Mouse (Mus musculus): Measurements from ENCODE around the gene Grin3b. TPM values are rescaled to one million over a fixed set of nuclear protein-coding genes. Genes with fewer than 3 reads are reported as not detected.
A peak's percentile ranks its signal among the peaks of the same experiment; 100 is the strongest.

Grin3b gene
- polyA plus RNA-seq, 1 experiment from 2014 or later, result 0.36 TPM

DNA sequence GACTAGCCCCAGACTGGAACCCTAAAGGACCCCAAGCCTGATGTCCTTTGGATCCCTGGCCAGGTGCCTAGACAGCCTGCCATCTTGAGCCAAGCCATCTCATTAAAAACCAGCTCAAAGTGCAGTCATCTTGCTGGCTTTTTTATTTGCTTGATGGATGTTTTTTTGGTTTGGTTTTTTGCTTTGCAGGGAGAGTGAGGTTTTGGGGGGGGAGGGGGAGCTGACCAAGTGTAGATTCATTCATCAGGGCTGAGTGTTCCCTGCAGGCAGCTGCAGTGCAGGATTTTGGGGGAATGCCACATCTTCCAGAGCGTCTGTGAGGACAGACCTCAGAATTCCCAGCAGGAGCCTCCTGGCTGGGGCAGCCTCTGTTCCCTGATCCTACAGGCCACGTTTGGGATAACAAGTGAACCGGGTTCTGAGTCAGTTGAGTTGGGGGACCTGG lies 1.4 kb upstream of the Grin3b start:
- peaks cover 6% of the 10 kb centered on the region; the same call in 1 of the 2 replicates for H3K27me3 ChIP-seq (ENCODE audit: control insufficient read depth, insufficient read depth, low read length)
- ATAC-seq (ENCODE audit: insufficient number of reproducible peaks, insufficient read depth, low FRiP score, low read depth), result no peak
- peaks cover 3% of the 10 kb centered on the region; the same call in 1 of the 2 replicates for H3K4me1 ChIP-seq (ENCODE audit: control insufficient read depth, insufficient read depth, low read length)
- H3K9me3 ChIP-seq (ENCODE audit: control insufficient read depth, low read depth, low read length), result no peaks in the 10 kb centered on the region
- no peak overlapping the region for H3K4me3 ChIP-seq (ENCODE audit: low read depth, low read length)
- peaks cover 40% of the 10 kb centered on the region for H3K36me3 ChIP-seq (ENCODE audit: control insufficient read depth, insufficient read depth, low read length)
- H3K4me2 ChIP-seq (replicated peaks; ENCODE audit: low read depth, low read length), result no peak overlapping the region
- H3K9ac ChIP-seq (replicated peaks; ENCODE audit: low read depth, low read length), result no peak overlapping the region
- WGBS, result 13% methylated on average over 3 of the region's 3 CpGs
- H3K27ac ChIP-seq (ENCODE audit: low read length), result no peak overlapping the region

DNA sequence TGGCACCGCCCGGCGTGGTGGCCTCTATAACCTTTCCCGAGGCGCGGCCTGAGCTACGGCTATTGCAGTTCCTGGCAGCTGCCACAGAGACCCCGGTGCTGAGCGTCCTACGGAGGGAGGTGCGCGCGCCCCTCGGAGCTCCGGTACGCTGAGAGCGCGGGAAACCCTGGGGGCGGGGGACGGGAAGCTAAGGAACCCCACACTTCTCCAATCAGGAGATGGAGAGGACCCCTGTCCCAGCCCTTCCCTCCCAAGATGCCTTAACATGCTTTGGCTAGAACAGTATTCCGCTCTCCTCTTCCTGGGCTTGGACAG lies 625 bp downstream of the Grin3b start:
- peak overlapping the region; percentile 42 for H3K9ac ChIP-seq (replicated peaks; ENCODE audit: low read depth, low read length)
- H3K9me3 ChIP-seq (ENCODE audit: control insufficient read depth, low read depth, low read length), result 0 out of 2 replicates have a peak, but pooled peaks cover 2% of the 10 kb centered on the region
- H3K36me3 ChIP-seq (ENCODE audit: control insufficient read depth, insufficient read depth, low read length), result peaks cover 27% of the 10 kb centered on the region
- ATAC-seq (ENCODE audit: insufficient number of reproducible peaks, insufficient read depth, low FRiP score, low read depth), result peak; percentile 3; the same call in 1 of the 2 replicates
- peak overlapping the region; percentile 92 for H3K4me2 ChIP-seq (replicated peaks; ENCODE audit: low read depth, low read length)
- H3K27ac ChIP-seq (ENCODE audit: low read length), result no peak overlapping the region
- peak overlapping the region; percentile 43 for H3K4me3 ChIP-seq (ENCODE audit: low read depth, low read length)
- peaks cover 6% of the 10 kb centered on the region; the same call in 1 of the 2 replicates for H3K27me3 ChIP-seq (ENCODE audit: control insufficient read depth, insufficient read depth, low read length)
- 2% methylated on average over 21 of the region's 21 CpGs for WGBS
- peaks cover 3% of the 10 kb centered on the region; the same call in 1 of the 2 replicates for H3K4me1 ChIP-seq (ENCODE audit: control insufficient read depth, insufficient read depth, low read length)

DNA sequence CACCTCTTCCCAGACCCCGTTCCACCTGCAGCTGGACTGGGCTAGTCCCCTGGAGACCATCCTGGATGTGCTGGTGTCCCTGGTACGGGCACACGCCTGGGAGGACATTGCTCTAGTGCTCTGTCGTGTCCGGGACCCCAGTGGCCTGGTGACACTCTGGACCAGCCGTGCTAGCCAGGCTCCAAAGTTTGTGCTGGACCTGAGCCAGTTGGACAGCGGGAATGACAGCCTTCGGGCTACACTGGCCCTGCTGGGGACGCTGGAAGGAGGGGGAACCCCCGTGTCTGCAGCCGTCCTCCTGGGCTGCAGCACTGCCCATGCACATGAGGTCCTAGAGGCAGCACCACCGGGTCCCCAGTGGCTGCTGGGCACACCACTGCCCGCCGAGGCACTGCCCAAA lies 2.3 kb downstream of the Grin3b start:
- peaks cover 4% of the 10 kb centered on the region; the same call in 1 of the 2 replicates for H3K9me3 ChIP-seq (ENCODE audit: control insufficient read depth, low read depth, low read length)
- no peak overlapping the region for H3K4me3 ChIP-seq (ENCODE audit: low read depth, low read length)
- peaks cover 3% of the 10 kb centered on the region; the same call in 1 of the 2 replicates for H3K4me1 ChIP-seq (ENCODE audit: control insufficient read depth, insufficient read depth, low read length)
- H3K27me3 ChIP-seq (ENCODE audit: control insufficient read depth, insufficient read depth, low read length), result peaks cover 6% of the 10 kb centered on the region; the same call in 1 of the 2 replicates
- H3K36me3 ChIP-seq (ENCODE audit: control insufficient read depth, insufficient read depth, low read length), result peaks cover 27% of the 10 kb centered on the region
- no peak for ATAC-seq (ENCODE audit: insufficient number of reproducible peaks, insufficient read depth, low FRiP score, low read depth)
- no peak overlapping the region for H3K27ac ChIP-seq (ENCODE audit: low read length)
- no peak overlapping the region for H3K4me2 ChIP-seq (replicated peaks; ENCODE audit: low read depth, low read length)
- 72% methylated on average over 14 of the region's 14 CpGs for WGBS
- no peak overlapping the region for H3K9ac ChIP-seq (replicated peaks; ENCODE audit: low read depth, low read length)

DNA sequence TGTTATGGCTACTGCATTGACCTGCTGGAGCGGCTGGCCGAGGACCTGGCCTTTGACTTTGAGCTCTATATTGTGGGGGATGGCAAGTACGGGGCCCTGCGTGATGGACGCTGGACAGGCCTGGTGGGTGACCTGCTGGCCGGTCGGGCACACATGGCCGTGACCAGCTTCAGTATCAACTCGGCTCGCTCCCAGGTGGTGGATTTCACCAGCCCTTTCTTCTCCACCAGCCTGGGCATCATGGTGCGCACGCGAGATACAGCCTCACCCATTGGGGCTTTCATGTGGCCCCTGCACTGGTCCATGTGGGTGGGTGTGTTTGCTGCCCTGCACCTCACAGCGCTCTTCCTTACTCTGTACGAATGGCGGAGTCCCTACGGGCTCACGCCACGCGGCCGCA lies 3.6 kb downstream of the Grin3b start:
- Histone ChIP-seq H3K27me3 (ENCODE audit: control insufficient read depth, insufficient read depth, low read length) (peaks cover 6% of the 10 kb centered on the region; the same call in 1 of the 2 replicates), H3K36me3 (ENCODE audit: control insufficient read depth, insufficient read depth, low read length) (peaks cover 36% of the 10 kb centered on the region), H3K4me1 (ENCODE audit: control insufficient read depth, insufficient read depth, low read length) (peaks cover 3% of the 10 kb centered on the region; the same call in 1 of the 2 replicates), H3K9ac (replicated peaks; ENCODE audit: low read depth, low read length) (no peak overlapping the region), H3K4me2 (replicated peaks; ENCODE audit: low read depth, low read length) (no peak overlapping the region), H3K9me3 (ENCODE audit: control insufficient read depth, low read depth, low read length) (peaks cover 4% of the 10 kb centered on the region; the same call in 1 of the 2 replicates), H3K4me3 (ENCODE audit: low read depth, low read length) (no peak overlapping the region), H3K27ac (ENCODE audit: low read length) (no peak overlapping the region)
- 90% methylated on average over 21 of the region's 21 CpGs for WGBS
- no peak for ATAC-seq (ENCODE audit: insufficient number of reproducible peaks, insufficient read depth, low FRiP score, low read depth)

DNA sequence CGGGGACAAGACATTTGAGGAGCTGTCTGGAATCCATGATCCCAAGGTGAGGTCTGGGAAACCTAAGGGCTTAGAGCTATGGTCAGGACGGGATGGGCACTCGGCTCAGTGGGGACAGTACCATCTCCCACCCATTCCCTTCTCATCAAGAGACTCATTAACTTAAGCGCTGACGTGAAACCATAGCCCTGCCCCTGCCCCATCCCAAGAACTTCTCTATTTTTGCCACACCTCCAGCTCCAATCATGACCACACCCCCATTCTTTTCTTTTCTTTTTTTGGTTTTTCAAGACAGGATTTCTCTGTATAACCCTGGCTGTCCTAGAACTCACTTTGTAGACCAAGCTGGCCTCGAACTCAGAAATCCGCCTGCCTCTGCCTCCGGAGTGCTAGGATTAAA lies 4.2 kb downstream of the Grin3b start:
- Histone ChIP-seq H3K9me3 (ENCODE audit: control insufficient read depth, low read depth, low read length) (peaks cover 4% of the 10 kb centered on the region; the same call in 1 of the 2 replicates), H3K4me1 (ENCODE audit: control insufficient read depth, insufficient read depth, low read length) (0 out of 2 replicates have a peak, but pooled peaks cover 3% of the 10 kb centered on the region), H3K36me3 (ENCODE audit: control insufficient read depth, insufficient read depth, low read length) (peaks cover 40% of the 10 kb centered on the region), H3K9ac (replicated peaks; ENCODE audit: low read depth, low read length) (no peak overlapping the region), H3K27me3 (ENCODE audit: control insufficient read depth, insufficient read depth, low read length) (peaks cover 6% of the 10 kb centered on the region; the same call in 1 of the 2 replicates), H3K4me2 (replicated peaks; ENCODE audit: low read depth, low read length) (no peak overlapping the region), H3K4me3 (ENCODE audit: low read depth, low read length) (no peak overlapping the region), H3K27ac (ENCODE audit: low read length) (no peak overlapping the region)
- 86% methylated on average over 8 of the region's 8 CpGs for WGBS
- no peak for ATAC-seq (ENCODE audit: insufficient number of reproducible peaks, insufficient read depth, low FRiP score, low read depth)

DNA sequence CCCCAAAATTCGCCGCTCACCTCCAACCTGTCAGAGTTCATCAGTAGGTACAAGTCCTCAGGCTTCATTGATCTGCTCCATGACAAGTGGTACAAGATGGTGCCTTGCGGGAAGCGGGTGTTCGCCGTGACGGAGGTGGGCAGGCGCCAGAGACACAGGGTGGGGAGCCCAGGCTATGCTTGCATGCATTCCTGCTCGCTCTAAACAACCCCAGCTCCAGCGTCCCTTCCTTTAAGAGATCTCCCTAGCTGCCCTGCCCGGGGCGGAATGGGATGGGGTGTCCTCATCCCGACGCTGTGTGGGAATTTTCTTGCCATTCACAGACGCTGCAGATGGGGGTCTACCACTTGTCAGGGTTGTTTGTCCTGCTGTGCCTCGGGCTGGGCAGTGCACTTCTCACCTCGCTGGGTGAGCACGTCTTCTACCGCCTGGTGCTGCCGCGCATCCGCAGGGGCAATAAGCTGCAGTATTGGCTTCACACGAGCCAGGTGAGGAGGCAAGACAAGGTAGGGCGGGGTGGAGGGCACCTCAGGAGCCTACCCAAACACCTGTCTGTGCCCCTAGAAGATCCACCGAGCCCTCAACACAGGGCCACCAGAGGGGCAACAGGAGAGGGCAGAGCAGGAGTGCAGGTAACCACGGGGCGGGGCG lies 5.7 kb downstream of the Grin3b start:
- WGBS, result 85% methylated on average over 28 of the region's 28 CpGs

DNA sequence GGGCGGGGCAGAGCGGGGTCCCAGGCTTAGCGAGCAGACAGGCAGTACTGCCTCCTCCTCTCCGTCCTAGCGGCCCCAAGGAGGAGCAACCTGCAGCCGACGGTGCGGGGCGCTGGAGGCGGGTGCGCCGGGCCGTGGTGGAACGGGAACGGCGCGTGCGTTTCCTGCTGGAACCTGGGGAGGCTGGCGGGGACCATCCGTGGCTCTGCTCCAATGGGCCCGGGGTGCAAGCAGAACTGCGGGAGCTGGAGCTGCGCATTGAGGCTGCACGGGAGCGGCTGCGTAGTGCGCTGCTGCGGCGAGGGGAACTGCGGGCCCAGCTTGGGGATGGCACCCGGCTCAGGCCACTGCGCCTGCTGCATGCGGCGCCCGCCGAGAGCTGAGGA lies 6.2 kb downstream of the Grin3b start:
- Histone ChIP-seq H3K4me3 (ENCODE audit: low read depth, low read length) (no peak overlapping the region), H3K9ac (replicated peaks; ENCODE audit: low read depth, low read length) (no peak overlapping the region), H3K4me1 (ENCODE audit: control insufficient read depth, insufficient read depth, low read length) (no peaks in the 10 kb centered on the region), H3K27me3 (ENCODE audit: control insufficient read depth, insufficient read depth, low read length) (no peaks in the 10 kb centered on the region), H3K27ac (ENCODE audit: low read length) (no peak overlapping the region), H3K36me3 (ENCODE audit: control insufficient read depth, insufficient read depth, low read length) (peaks cover 40% of the 10 kb centered on the region), H3K9me3 (ENCODE audit: control insufficient read depth, low read depth, low read length) (peaks cover 4% of the 10 kb centered on the region; the same call in 1 of the 2 replicates), H3K4me2 (replicated peaks; ENCODE audit: low read depth, low read length) (no peak overlapping the region)
- 79% methylated on average over 36 of the region's 36 CpGs for WGBS
- ATAC-seq (ENCODE audit: insufficient number of reproducible peaks, insufficient read depth, low FRiP score, low read depth), result no peak

More for the DNA sequence above, 5.7 kb downstream of the Grin3b start:
- H3K36me3 ChIP-seq (ENCODE audit: control insufficient read depth, insufficient read depth, low read length), result peaks cover 40% of the 10 kb centered on the region
- no peaks in the 10 kb centered on the region for H3K27me3 ChIP-seq (ENCODE audit: control insufficient read depth, insufficient read depth, low read length)
- no peak overlapping the region for H3K4me2 ChIP-seq (replicated peaks; ENCODE audit: low read depth, low read length)
- H3K4me1 ChIP-seq (ENCODE audit: control insufficient read depth, insufficient read depth, low read length), result no peaks in the 10 kb centered on the region
- ATAC-seq (ENCODE audit: insufficient number of reproducible peaks, insufficient read depth, low FRiP score, low read depth), result no peak
- no peak overlapping the region for H3K4me3 ChIP-seq (ENCODE audit: low read depth, low read length)
- peaks cover 4% of the 10 kb centered on the region; the same call in 1 of the 2 replicates for H3K9me3 ChIP-seq (ENCODE audit: control insufficient read depth, low read depth, low read length)
- H3K9ac ChIP-seq (replicated peaks; ENCODE audit: low read depth, low read length), result no peak overlapping the region
- no peak overlapping the region for H3K27ac ChIP-seq (ENCODE audit: low read length)

DNA sequence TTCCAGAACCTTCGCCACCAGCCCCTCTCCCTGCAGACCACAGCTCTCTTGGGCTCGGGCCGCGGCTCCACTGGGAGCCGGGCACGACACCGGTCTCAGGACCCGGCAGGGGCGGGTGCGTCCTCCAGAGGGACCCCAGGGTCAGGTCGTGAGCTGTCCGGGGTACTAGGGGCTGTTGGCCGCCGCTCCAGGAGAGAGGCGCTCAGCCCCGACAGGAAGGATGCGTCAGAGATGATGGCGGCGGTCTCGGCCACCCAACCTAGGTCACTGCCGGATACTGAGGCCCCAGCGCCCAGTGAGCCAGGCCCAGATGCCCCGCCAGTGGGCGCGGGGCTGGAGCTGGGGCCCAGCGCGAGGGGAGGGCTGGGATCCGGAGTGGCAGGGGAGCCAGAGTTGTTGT lies 6.8 kb downstream of the Grin3b start:
- Histone ChIP-seq H3K4me2 (replicated peaks; ENCODE audit: low read depth, low read length) (no peak overlapping the region), H3K4me3 (ENCODE audit: low read depth, low read length) (no peak overlapping the region), H3K4me1 (ENCODE audit: control insufficient read depth, insufficient read depth, low read length) (peaks cover under 1% of the 10 kb centered on the region; the same call in 1 of the 2 replicates), H3K27me3 (ENCODE audit: control insufficient read depth, insufficient read depth, low read length) (no peaks in the 10 kb centered on the region), H3K9ac (replicated peaks; ENCODE audit: low read depth, low read length) (no peak overlapping the region), H3K9me3 (ENCODE audit: control insufficient read depth, low read depth, low read length) (peaks cover 4% of the 10 kb centered on the region; the same call in 1 of the 2 replicates), H3K27ac (ENCODE audit: low read length) (no peak overlapping the region), H3K36me3 (ENCODE audit: control insufficient read depth, insufficient read depth, low read length) (peaks cover 40% of the 10 kb centered on the region)
- 87% methylated on average over 27 of the region's 28 CpGs for WGBS
- ATAC-seq (ENCODE audit: insufficient number of reproducible peaks, insufficient read depth, low FRiP score, low read depth), result no peak
